Mouse (Mus musculus) bone marrow, adult 2 months (tissue): ENCODE measurements around the gene Suv39h1.
"Not testable (repeated sequence)": the region's sequence is repeated elsewhere in the genome, so short reads cannot be mapped to it uniquely, and the experiment has no call there.

Source experiments
- CTCF ChIP-seq: fragments of 200-500 bp; IDR thresholded peaks from 2 replicates; pipeline ENCODE4 v1.5.1; 2011; ENCODE audit warnings: low read length, control low read depth; ENCODE audit not compliant: control insufficient read depth, insufficient read depth
- POLR2A ChIP-seq: fragments of 200-500 bp; IDR thresholded peaks from 2 replicates; pipeline ENCODE4 v1.6.1; 2011; ENCODE audit warnings: low read depth, mild to moderate bottlenecking, control low read depth, low read length, borderline replicate concordance; ENCODE audit not compliant: control insufficient read depth

DNA sequence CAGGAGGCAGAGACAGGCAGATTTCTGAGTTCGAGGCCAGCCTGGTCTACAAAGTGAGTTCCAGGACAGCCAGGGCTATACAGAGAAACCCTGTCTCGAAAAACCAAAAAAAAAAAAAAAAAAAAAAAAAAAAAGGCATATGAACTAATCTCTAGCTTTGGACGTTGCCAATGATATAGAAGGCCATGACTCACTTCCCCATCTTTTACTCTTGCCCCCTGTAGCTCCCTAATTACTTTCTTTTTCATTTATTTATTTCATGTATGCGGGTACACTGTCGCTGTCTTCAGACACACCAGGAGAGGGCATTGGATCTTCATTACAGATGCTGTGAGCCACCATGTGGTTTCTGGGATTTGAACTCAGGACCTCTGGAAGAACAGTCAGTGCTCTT is 16.4 kb upstream of the Suv39h1 start:
- not testable (repeated sequence) for TF ChIP-seq CTCF, POLR2A
